Mouse (Mus musculus) G1E (cell line): ENCODE measurements around the gene Cfp. TPM values are rescaled to one million over a fixed set of nuclear protein-coding genes. Genes with fewer than 3 reads are reported as not detected.

Experiments used
- ATAC-seq: 2 replicates; pipeline ENCODE4 v1.8.0; 2016; ENCODE audit warnings: mild to moderate bottlenecking; ENCODE audit not compliant: insufficient number of reproducible peaks, poor library complexity, low FRiP score, severe bottlenecking; ENCODE audit errors: extremely low read depth
- DNase-seq: peaks from one replicate; pipeline ENCODE4 v3.0.0; 2012; ENCODE audit warnings: low spot score
- H3K27me3 ChIP-seq: 2 replicates; pipeline ENCODE4 v1.6.1; 2012; ENCODE audit warnings: mild to moderate bottlenecking, low read length, inconsistent platforms; ENCODE audit not compliant: insufficient read depth
- H3K36me3 ChIP-seq: replicated peaks from 2 replicates; pipeline ENCODE3; 2012; ENCODE audit warnings: mild to moderate bottlenecking, inconsistent platforms
- H3K4me1 ChIP-seq: 2 replicates; pipeline ENCODE4 v1.6.1; 2012; ENCODE audit warnings: low read depth, low read length, inconsistent platforms, mixed read lengths; ENCODE audit not compliant: insufficient read depth
- H3K4me3 ChIP-seq: 2 replicates; pipeline ENCODE4 v1.5.1; 2012; ENCODE audit warnings: low read depth, mild to moderate bottlenecking, inconsistent platforms, low read length, moderate library complexity, mixed read lengths
- H3K9me3 ChIP-seq: replicated peaks from 2 replicates; pipeline ENCODE4 v1.6.1; 2012; ENCODE audit warnings: inconsistent platforms
- CTCF ChIP-seq: IDR thresholded peaks from 2 replicates; pipeline ENCODE4 v1.5.1; 2012; ENCODE audit warnings: low read depth, low read length, inconsistent platforms, mixed read lengths
- GATA1 ChIP-seq: IDR thresholded peaks from 2 replicates; pipeline ENCODE4 v1.6.1; 2012; ENCODE audit warnings: borderline replicate concordance, low read length, inconsistent platforms, mixed read lengths
- GATA2 ChIP-seq: IDR thresholded peaks from 2 replicates; pipeline ENCODE4 v1.6.1; 2012; ENCODE audit warnings: low read depth, low read length, inconsistent platforms, borderline replicate concordance
- POLR2AphosphoS5 ChIP-seq: IDR thresholded peaks from 2 replicates; pipeline ENCODE4 v1.6.1; 2012; ENCODE audit warnings: low read depth, low read length, inconsistent platforms; ENCODE audit not compliant: insufficient replicate concordance
- TAL1 ChIP-seq: conservative IDR thresholded peaks from 2 replicates; pipeline ENCODE4 v1.6.1; 2012; ENCODE audit warnings: low read depth, low read length, inconsistent platforms, mixed read lengths
- polyA plus RNA-seq: library from polyadenylated mRNA; stranded (reverse); fragments of >175 nt; gene quantifications from 2 replicates; pipeline ENCODE4 v1.2.3, GENCODE M21; 2012
- total RNA-seq, 2 experiments: library from RNA; stranded (forward) in 1 of 2; stranded (reverse) in 1 of 2; fragments of 200-1000 nt in 1 of 2; fragments of >200 nt in 1 of 2; fragmentation: Nextera tagmentation in 1 of 2; gene quantifications; 2 replicates each; pipeline ENCODE4 v1.2.3; 2014 to 2017

The Cfp gene
- total and polyA plus RNA-seq, 3 experiments, result 5.9 to 10.1 (median 9.5) TPM

DNA sequence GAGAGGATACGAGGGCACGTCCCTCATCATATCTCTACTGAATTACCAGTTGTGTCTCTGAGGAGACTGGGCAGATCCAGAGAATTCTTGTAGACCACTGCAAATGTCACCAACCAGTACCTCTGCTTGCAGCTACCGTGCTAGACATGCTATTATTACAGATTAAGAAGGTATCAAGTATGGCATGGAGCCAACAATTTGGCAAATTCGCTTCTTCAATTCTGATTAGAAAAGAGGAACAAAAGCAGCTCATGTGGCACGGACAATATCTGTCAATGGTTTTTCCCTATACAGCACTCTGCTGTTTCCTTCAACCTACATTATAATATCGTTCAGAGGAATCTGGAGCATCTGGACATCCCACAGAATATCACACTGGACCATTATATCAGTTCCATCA is 17.6 kb downstream of the Cfp start:
- no peak for DNase-seq
- peaks cover 8% of the 10 kb centered on the region for H3K4me1 ChIP-seq
- H3K9me3 ChIP-seq, result no peaks in the 10 kb centered on the region
- ATAC-seq, result no peak
- no peaks in the 10 kb centered on the region for H3K27me3 ChIP-seq
- H3K36me3 ChIP-seq, result no peaks in the 10 kb centered on the region
- TF ChIP-seq GATA2 (no peak), TAL1 (no peak), POLR2AphosphoS5 (no peak), GATA1 (no peak), CTCF (no peak)
- no peak overlapping the region for H3K4me3 ChIP-seq

- DNase-seq (no peak), ATAC-seq (no peak)
- Histone ChIP-seq H3K9me3 (no peaks in the 10 kb centered on the region), H3K27me3 (no peaks in the 10 kb centered on the region), H3K4me3 (no peak overlapping the region), H3K4me1 (peaks cover 8% of the 10 kb centered on the region), H3K36me3 (no peaks in the 10 kb centered on the region)
- no peak for TF ChIP-seq GATA1
- TF ChIP-seq TAL1, result no peak
- no peak for TF ChIP-seq POLR2AphosphoS5
- no peak for TF ChIP-seq GATA2
- TF ChIP-seq CTCF, result no peak
Observed at GRCm38 (mm10) chrX:20910074-20910473, 21.3 kb downstream of the Cfp start.

Other genes starting within 250 kb of the Cfp start
- 130 TPM in 2 replicates for gene Cdk16, start 243.6 kb downstream of the Cfp start, total RNA-seq (2014; fragmentation: Nextera tagmentation)
- 34.9 and 36.4 TPM in 2 replicates for gene Cdk16, start 243.6 kb downstream of the Cfp start, total RNA-seq (2017)
- gene Cdk16, start 243.6 kb downstream of the Cfp start, polyA plus RNA-seq, result 67.0 and 73.3 TPM in 2 replicates
- gene Usp11, start 227.6 kb downstream of the Cfp start, total RNA-seq (2014; fragmentation: Nextera tagmentation), result 84.4 and 90.8 TPM in 2 replicates
- gene Usp11, start 227.6 kb downstream of the Cfp start, total RNA-seq (2017), result 34.3 and 34.6 TPM in 2 replicates
- gene Usp11, start 227.6 kb downstream of the Cfp start, polyA plus RNA-seq, result 16.7 and 18.8 TPM in 2 replicates
- gene Araf, start 133.7 kb downstream of the Cfp start, total RNA-seq (2014; fragmentation: Nextera tagmentation), result 173 and 189 TPM in 2 replicates
- gene Araf, start 133.7 kb downstream of the Cfp start, total RNA-seq (2017), result 44.8 and 58.4 TPM in 2 replicates
- gene Araf, start 133.7 kb downstream of the Cfp start, polyA plus RNA-seq, result 17.8 and 56.9 TPM in 2 replicates
- not detected in 2 replicates for gene Timp1, start 61.4 kb downstream of the Cfp start, total RNA-seq (2014; fragmentation: Nextera tagmentation)
- gene Timp1, start 61.4 kb downstream of the Cfp start, total RNA-seq (2017), result 0.29 TPM in 1 of 2 replicates, not detected in the other
- gene Timp1, start 61.4 kb downstream of the Cfp start, polyA plus RNA-seq, result not detected in 2 replicates
- not detected in 2 replicates for gene Syn1, start 10.6 kb downstream of the Cfp start, total RNA-seq (2014; fragmentation: Nextera tagmentation)
- not detected in 2 replicates for gene Syn1, start 10.6 kb downstream of the Cfp start, total RNA-seq (2017)
- not detected in 2 replicates for gene Syn1, start 10.6 kb downstream of the Cfp start, polyA plus RNA-seq
- gene Elk1, start 19.1 kb upstream of the Cfp start, total RNA-seq (2014; fragmentation: Nextera tagmentation), result 19.3 and 20.5 TPM in 2 replicates
- gene Elk1, start 19.1 kb upstream of the Cfp start, total RNA-seq (2017), result 7.0 and 7.6 TPM in 2 replicates
- gene Elk1, start 19.1 kb upstream of the Cfp start, polyA plus RNA-seq, result 15.8 and 17.1 TPM in 2 replicates
- 24.0 and 27.2 TPM in 2 replicates for gene Uxt, start 30.5 kb upstream of the Cfp start, total RNA-seq (2014; fragmentation: Nextera tagmentation)
- gene Uxt, start 30.5 kb upstream of the Cfp start, total RNA-seq (2017), result 33.3 and 36.4 TPM in 2 replicates
- gene Uxt, start 30.5 kb upstream of the Cfp start, polyA plus RNA-seq, result 8.2 and 19.0 TPM in 2 replicates
- gene Zfp182, start 130.8 kb upstream of the Cfp start, total RNA-seq (2014; fragmentation: Nextera tagmentation), result 28.3 and 30.1 TPM in 2 replicates
- 18.8 and 20.1 TPM in 2 replicates for gene Zfp182, start 130.8 kb upstream of the Cfp start, total RNA-seq (2017)
- 0.28 and 0.44 TPM in 2 replicates for gene Zfp182, start 130.8 kb upstream of the Cfp start, polyA plus RNA-seq
- gene Spaca5, start 136.9 kb upstream of the Cfp start, total RNA-seq (2014; fragmentation: Nextera tagmentation), result not detected in 2 replicates
- gene Spaca5, start 136.9 kb upstream of the Cfp start, total RNA-seq (2017), result not detected in 2 replicates
- not detected in 2 replicates for gene Spaca5, start 136.9 kb upstream of the Cfp start, polyA plus RNA-seq
- not detected in 2 replicates for gene Zfp300, start 158.0 kb upstream of the Cfp start, total RNA-seq (2014; fragmentation: Nextera tagmentation)
- not detected in 2 replicates for gene Zfp300, start 158.0 kb upstream of the Cfp start, total RNA-seq (2017)
- not detected in 2 replicates for gene Zfp300, start 158.0 kb upstream of the Cfp start, polyA plus RNA-seq
- gene Ssxa1, start 184.3 kb upstream of the Cfp start, total RNA-seq (2014; fragmentation: Nextera tagmentation), result not detected in 2 replicates
- gene Ssxa1, start 184.3 kb upstream of the Cfp start, total RNA-seq (2017), result not detected in 2 replicates
- not detected in 2 replicates for gene Ssxa1, start 184.3 kb upstream of the Cfp start, polyA plus RNA-seq
- not detected in 2 replicates for gene Gm21876, start 244.1 kb upstream of the Cfp start, total RNA-seq (2014; fragmentation: Nextera tagmentation)
- not detected in 2 replicates for gene Gm21876, start 244.1 kb upstream of the Cfp start, total RNA-seq (2017)
- gene Gm21876, start 244.1 kb upstream of the Cfp start, polyA plus RNA-seq, result not detected in 2 replicates